Mouse (Mus musculus) MEL (cell line): Measurements from ENCODE around the gene Bsn.

ENCODE experiments used
- CHD2 ChIP-seq: IDR thresholded peaks from 2 replicates; pipeline ENCODE4 v1.6.1; 2011; ENCODE audit warnings: low read length, improper control_type of control experiment
- EP300 ChIP-seq, 2 experiments: IDR thresholded peaks; 2 replicates each; pipeline ENCODE4 v1.6.1; 2011; ENCODE audit warnings: improper control_type of control experiment in 2 of 2, low read length in 2 of 2, low read depth in 1 of 2, mild to moderate bottlenecking in 1 of 2
- GATA1 ChIP-seq: IDR thresholded peaks from 2 replicates; pipeline ENCODE4 v1.6.1; 2011; ENCODE audit warnings: low read depth, low read length, improper control_type of control experiment
- MAFK ChIP-seq: IDR thresholded peaks from 2 replicates; pipeline ENCODE4 v1.6.1; 2011; ENCODE audit warnings: low read depth, mild to moderate bottlenecking, low read length, improper control_type of control experiment, borderline replicate concordance
- MAX ChIP-seq: IDR thresholded peaks from 2 replicates; pipeline ENCODE4 v1.6.1; 2011; ENCODE audit warnings: low read length, improper control_type of control experiment
- MXI1 ChIP-seq: IDR thresholded peaks from 2 replicates; pipeline ENCODE4 v1.6.1; 2011; ENCODE audit warnings: mild to moderate bottlenecking, low read depth, low read length, improper control_type of control experiment
- MYC ChIP-seq: IDR thresholded peaks from 2 replicates; pipeline ENCODE4 v1.6.1; 2011; ENCODE audit warnings: low read depth, mild to moderate bottlenecking, low read length, improper control_type of control experiment, moderate library complexity
- POLR2A ChIP-seq, 2 experiments: IDR thresholded peaks; 2 replicates each; pipeline ENCODE4 v1.6.1; 2011 to 2012; ENCODE audit warnings: low read length in 2 of 2, mild to moderate bottlenecking in 2 of 2, control low read depth in 1 of 2, improper control_type of control experiment in 1 of 2, low read depth in 1 of 2, moderate library complexity in 1 of 2; ENCODE audit not compliant: control insufficient read depth in 1 of 2, insufficient read depth in 1 of 2, poor library complexity in 1 of 2
- SIN3A ChIP-seq: IDR thresholded peaks from 2 replicates; pipeline ENCODE4 v1.6.1; 2012; ENCODE audit warnings: low read length, improper control_type of control experiment, inconsistent platforms

- TF ChIP-seq MYC = no peak
- no peak for TF ChIP-seq POLR2A (IDR thresholded peaks at IDR 0.05; ENCODE audit: control insufficient read depth in 1 of 2, insufficient read depth in 1 of 2, low read depth in 1 of 2, low read length in 2 of 2, poor library complexity in 1 of 2)
- TF ChIP-seq SIN3A = no peak
- no peak for TF ChIP-seq MXI1
- no peak for TF ChIP-seq MAFK
- no peak for TF ChIP-seq CHD2
- TF ChIP-seq EP300 (IDR thresholded peaks at IDR 0.05; ENCODE audit: low read depth in 1 of 2, low read length in 2 of 2) = no peak
- TF ChIP-seq MAX = no peak
- TF ChIP-seq GATA1 = no peak
These were observed 15.4 kb upstream of the Bsn start for GRCm38 (mm10) chr9:108205571-108205901.
